Mouse (Mus musculus): Measurements from ENCODE around the gene Olfr678. TPM values are rescaled to one million over a fixed set of nuclear protein-coding genes. Genes with fewer than 3 reads are reported as not detected.
"Not testable (repeated sequence)": the region's sequence is repeated elsewhere in the genome, so short reads cannot be mapped to it uniquely, and the experiment has no call there.

The Olfr678 gene
- total RNA-seq (2014; fragmentation: Nextera tagmentation) = not detected in 2 replicates
- not detected in 2 replicates for total RNA-seq (2017)

DNA sequence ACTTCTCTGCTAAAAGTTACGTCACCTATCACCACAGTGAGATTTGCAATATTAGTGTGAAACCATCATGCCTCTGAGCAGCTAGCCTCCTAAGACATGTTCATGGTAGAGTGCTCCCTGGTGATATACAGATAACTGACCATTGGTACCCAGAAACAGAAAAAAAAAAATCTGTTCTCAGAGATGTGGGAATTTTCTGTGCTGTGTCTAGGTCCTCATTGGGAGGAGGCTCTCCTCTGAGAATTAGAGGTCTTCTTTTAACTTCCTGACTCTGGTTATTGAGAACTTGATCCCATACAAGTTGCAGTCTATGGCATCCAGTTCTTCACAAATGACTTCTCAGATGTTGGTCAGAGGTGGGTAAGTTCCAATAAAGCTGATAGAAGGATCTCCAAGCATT is at the start of gene Olfr678:
Olfr678 (plus strand) TSS at position 301 of the 400 bp plus-strand sequence.
- ATAC-seq (replicated peaks; ENCODE audit: poor library complexity, severe bottlenecking) = no peak

DNA sequence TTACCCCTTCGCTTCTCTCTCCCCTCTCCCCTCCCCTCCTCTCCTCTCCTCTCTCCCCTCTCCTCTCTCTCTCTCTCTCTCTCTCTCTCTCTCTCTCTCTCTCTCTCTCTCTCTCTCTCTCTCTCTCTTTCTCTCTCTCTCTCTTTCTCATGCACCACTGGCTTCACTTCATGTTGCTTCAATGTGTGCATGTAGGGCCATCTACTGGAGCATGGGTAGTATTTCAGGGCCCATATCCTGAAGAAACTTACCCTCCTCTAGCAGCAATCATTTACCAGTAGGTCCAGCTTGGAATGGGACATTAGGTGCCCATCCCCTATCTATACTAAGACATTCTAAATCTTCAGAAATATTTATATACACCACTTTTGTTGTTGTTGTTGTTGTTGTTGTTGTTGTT is 41.7 kb upstream of the Olfr678 start:
- no peak for ATAC-seq (replicated peaks; ENCODE audit: poor library complexity, severe bottlenecking)

DNA sequence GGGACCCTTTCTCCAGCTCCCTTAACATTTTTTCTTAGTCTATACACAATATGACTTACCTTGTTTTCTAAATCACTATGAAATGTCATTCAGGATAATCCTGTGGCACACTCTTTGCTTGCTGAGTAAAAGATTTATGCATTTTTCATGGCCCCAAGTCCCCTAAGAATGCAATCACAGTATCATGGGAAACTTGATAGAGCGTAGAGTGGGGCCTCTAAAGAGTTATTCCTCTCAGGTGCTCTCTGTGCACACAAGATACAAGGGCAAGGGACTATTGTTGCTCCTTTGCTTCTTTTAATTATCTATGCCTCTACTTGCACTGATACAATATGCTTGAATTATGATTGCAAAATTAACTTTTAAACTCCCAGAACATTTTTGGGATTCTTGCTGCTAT is 35.9 kb upstream of the Olfr678 start, which contains the start of gene Olfr675:
Olfr675 (minus strand) TSS at position 101 of the 400 bp plus-strand sequence.
- ATAC-seq (replicated peaks; ENCODE audit: poor library complexity, severe bottlenecking) = no peak

DNA sequence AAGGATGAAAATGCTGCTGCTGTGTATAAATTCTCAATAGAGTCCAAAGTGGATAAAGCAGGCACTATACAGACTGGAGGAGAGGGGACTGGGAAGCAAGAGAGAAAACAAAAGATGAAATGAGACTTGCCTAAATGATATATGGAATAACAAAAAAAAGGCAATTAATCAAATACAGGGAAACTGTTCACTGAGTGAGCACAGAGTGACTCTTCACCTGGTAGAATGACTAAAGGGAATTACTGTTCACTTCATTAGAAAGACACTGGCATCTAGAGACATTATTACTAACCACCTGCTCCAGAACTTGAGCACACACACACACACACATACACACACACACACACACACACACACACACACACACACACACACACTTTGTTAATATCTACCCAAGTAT is 31.9 kb upstream of the Olfr678 start, which contains the start of gene Olfr676:
Olfr676 (plus strand) TSS at position 301 of the 400 bp plus-strand sequence.
- ATAC-seq (replicated peaks; ENCODE audit: poor library complexity, severe bottlenecking) = no peak

DNA sequence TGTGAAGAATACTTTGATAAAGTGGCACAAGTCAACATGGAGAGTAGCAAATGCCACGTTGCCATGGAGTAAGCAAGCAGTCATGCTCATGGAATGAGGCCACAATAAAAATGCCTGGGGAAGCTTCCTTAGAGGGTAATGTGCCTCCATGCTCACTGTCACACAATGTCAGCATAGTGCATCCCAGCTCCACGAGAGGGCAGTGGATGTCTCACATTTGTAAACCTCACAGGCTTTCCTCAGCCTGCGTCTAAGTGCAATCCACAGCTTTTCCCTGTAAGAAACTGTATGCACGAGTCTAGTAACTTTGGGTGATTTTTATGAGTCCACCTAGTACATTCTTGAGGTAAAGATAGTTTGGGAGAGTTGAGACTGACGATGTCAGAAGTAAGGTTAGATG is 30.4 kb upstream of the Olfr678 start:
- not testable (repeated sequence) for ATAC-seq (replicated peaks; ENCODE audit: poor library complexity, severe bottlenecking)

DNA sequence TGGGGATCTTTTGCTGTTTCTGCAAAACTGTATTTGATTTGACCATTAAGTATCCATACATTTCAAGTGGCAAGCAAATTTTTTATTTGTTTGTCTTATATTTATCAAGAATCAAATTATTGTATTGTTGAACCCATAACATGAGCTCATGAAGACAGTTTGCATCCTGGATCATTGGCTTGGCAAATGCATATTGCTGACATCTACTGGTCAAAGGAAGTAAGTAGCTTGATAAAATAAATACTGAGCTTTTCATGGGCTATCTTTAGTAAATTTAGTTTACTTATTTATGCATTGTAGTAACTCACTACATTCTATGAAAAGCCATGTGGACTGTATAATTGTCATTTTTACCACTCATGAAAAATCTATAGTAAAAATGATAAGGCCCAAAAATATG is 5.3 kb upstream of the Olfr678 start:
- no peak for ATAC-seq (replicated peaks; ENCODE audit: poor library complexity, severe bottlenecking)

DNA sequence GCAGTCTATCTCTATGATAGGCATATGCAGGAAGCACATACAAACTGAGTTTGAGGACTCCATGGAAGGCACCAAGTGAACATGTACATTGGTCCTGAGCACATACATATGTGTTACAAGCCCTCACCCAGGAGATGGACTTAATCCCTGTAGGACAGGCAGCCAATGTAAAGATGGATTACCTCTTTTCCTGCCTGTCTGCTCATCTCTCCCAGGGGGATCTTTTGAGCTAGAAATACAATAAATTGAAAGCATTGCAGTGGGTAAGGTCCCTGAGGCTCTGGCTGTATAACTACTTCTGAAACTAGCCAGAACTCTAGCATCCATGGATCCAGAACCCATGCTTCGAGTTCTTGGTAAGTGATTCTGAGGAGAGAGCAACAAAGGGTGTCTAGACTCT is 16.6 kb downstream of the Olfr678 start, which contains the start of gene Olfr679:
Olfr679 (plus strand) TSS at position 301 of the 400 bp plus-strand sequence.
- no peak for ATAC-seq (replicated peaks; ENCODE audit: poor library complexity, severe bottlenecking)

DNA sequence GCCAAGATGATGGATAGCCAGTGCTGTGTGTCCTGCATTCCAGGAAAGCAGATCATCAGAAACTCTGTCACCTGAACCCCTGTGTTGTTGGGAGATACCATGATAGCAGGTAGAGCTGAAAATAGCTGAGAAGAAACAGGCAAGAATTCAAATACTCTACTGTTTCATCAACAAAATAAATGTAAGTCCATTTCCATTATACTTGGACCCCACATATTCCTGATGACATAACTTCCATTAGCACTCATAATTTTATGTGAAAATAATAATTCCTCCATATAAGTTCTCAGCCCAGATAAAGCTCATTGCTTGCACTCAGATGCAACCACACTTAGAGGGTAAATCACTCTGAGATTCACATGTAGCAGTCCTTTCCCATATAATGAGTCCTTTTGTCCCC is 28.4 kb downstream of the Olfr678 start, which contains the start of gene Olfr680-ps1:
Olfr680-ps1 (minus strand) TSS at position 101 of the 400 bp plus-strand sequence.
- ATAC-seq (replicated peaks; ENCODE audit: poor library complexity, severe bottlenecking) = not testable (repeated sequence)

DNA sequence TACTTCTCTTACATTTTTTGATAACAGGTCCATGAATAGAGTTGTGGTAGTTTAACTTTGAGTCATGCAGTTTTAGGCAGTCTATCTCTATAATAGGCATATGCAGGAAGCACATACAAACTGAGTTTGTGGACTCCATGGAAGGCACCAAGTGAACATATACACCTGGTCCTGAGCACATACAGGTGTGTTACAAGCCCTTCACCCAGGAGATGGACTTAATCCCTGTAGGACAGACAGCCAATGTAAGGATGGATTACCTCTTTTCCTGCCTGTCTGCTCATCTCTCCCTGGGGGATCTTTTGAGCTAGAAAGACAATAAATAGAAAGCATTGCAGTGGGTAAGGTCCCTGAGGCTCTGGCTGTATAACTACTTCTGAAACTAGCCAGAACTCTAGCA is 52.3 kb downstream of the Olfr678 start, which contains the start of gene Olfr681:
Olfr681 (plus strand) TSS at position 301 of the 400 bp plus-strand sequence.
- no peak for ATAC-seq (replicated peaks; ENCODE audit: poor library complexity, severe bottlenecking)

Other genes starting within 250 kb of the Olfr678 start
- gene Usp17lb, start 221.9 kb upstream of the Olfr678 start, total RNA-seq (2014; fragmentation: Nextera tagmentation) = not detected in 2 replicates
- not detected in 2 replicates for gene Usp17lb, start 221.9 kb upstream of the Olfr678 start, total RNA-seq (2017)
- gene Usp17la, start 207.5 kb upstream of the Olfr678 start, total RNA-seq (2014; fragmentation: Nextera tagmentation) = not detected in 2 replicates
- not detected in 2 replicates for gene Usp17la, start 207.5 kb upstream of the Olfr678 start, total RNA-seq (2017)
- not detected in 2 replicates for gene Olfr665, start 186.4 kb upstream of the Olfr678 start, total RNA-seq (2014; fragmentation: Nextera tagmentation)
- not detected in 2 replicates for gene Olfr665, start 186.4 kb upstream of the Olfr678 start, total RNA-seq (2017)
- gene Olfr666, start 168.5 kb upstream of the Olfr678 start, total RNA-seq (2014; fragmentation: Nextera tagmentation) = not detected in 2 replicates
- not detected in 2 replicates for gene Olfr666, start 168.5 kb upstream of the Olfr678 start, total RNA-seq (2017)
- not detected in 2 replicates for gene Olfr667, start 143.0 kb upstream of the Olfr678 start, total RNA-seq (2014; fragmentation: Nextera tagmentation)
- gene Olfr667, start 143.0 kb upstream of the Olfr678 start, total RNA-seq (2017) = not detected in 2 replicates
- gene Olfr668, start 136.4 kb upstream of the Olfr678 start, total RNA-seq (2014; fragmentation: Nextera tagmentation) = not detected in 2 replicates
- not detected in 2 replicates for gene Olfr668, start 136.4 kb upstream of the Olfr678 start, total RNA-seq (2017)
- not detected in 2 replicates for gene Olfr669, start 130.2 kb upstream of the Olfr678 start, total RNA-seq (2014; fragmentation: Nextera tagmentation)
- not detected in 2 replicates for gene Olfr669, start 130.2 kb upstream of the Olfr678 start, total RNA-seq (2017)
- gene Olfr670, start 101.9 kb upstream of the Olfr678 start, total RNA-seq (2014; fragmentation: Nextera tagmentation) = not detected in 2 replicates
- not detected in 2 replicates for gene Olfr670, start 101.9 kb upstream of the Olfr678 start, total RNA-seq (2017)
- not detected in 2 replicates for gene Olfr671, start 85.3 kb upstream of the Olfr678 start, total RNA-seq (2014; fragmentation: Nextera tagmentation)
- not detected in 2 replicates for gene Olfr671, start 85.3 kb upstream of the Olfr678 start, total RNA-seq (2017)
- not detected in 2 replicates for gene Olfr672, start 62.4 kb upstream of the Olfr678 start, total RNA-seq (2014; fragmentation: Nextera tagmentation)
- gene Olfr672, start 62.4 kb upstream of the Olfr678 start, total RNA-seq (2017) = not detected in 2 replicates
- gene Olfr675, start 36.0 kb upstream of the Olfr678 start, total RNA-seq (2014; fragmentation: Nextera tagmentation) = not detected in 2 replicates
- gene Olfr675, start 36.0 kb upstream of the Olfr678 start, total RNA-seq (2017) = not detected in 2 replicates
- not detected in 2 replicates for gene Olfr676, start 31.8 kb upstream of the Olfr678 start, total RNA-seq (2014; fragmentation: Nextera tagmentation)
- gene Olfr676, start 31.8 kb upstream of the Olfr678 start, total RNA-seq (2017) = not detected in 2 replicates
- not detected in 2 replicates for gene Olfr677, start 13.1 kb upstream of the Olfr678 start, total RNA-seq (2014; fragmentation: Nextera tagmentation)
- gene Olfr677, start 13.1 kb upstream of the Olfr678 start, total RNA-seq (2017) = not detected in 2 replicates
- gene Olfr679, start 16.7 kb downstream of the Olfr678 start, total RNA-seq (2014; fragmentation: Nextera tagmentation) = not detected in 2 replicates
- not detected in 2 replicates for gene Olfr679, start 16.7 kb downstream of the Olfr678 start, total RNA-seq (2017)
- gene Olfr680-ps1, start 28.3 kb downstream of the Olfr678 start, total RNA-seq (2014; fragmentation: Nextera tagmentation) = not detected in 2 replicates
- not detected in 2 replicates for gene Olfr680-ps1, start 28.3 kb downstream of the Olfr678 start, total RNA-seq (2017)
- not detected in 2 replicates for gene Olfr681, start 52.4 kb downstream of the Olfr678 start, total RNA-seq (2014; fragmentation: Nextera tagmentation)
- gene Olfr681, start 52.4 kb downstream of the Olfr678 start, total RNA-seq (2017) = not detected in 2 replicates
- not detected in 2 replicates for gene Olfr683, start 82.5 kb downstream of the Olfr678 start, total RNA-seq (2014; fragmentation: Nextera tagmentation)
- gene Olfr683, start 82.5 kb downstream of the Olfr678 start, total RNA-seq (2017) = not detected in 2 replicates
- gene Olfr684, start 99.2 kb downstream of the Olfr678 start, total RNA-seq (2014; fragmentation: Nextera tagmentation) = not detected in 2 replicates
- not detected in 2 replicates for gene Olfr684, start 99.2 kb downstream of the Olfr678 start, total RNA-seq (2017)
- not detected in 2 replicates for gene Olfr685, start 121.5 kb downstream of the Olfr678 start, total RNA-seq (2014; fragmentation: Nextera tagmentation)
- not detected in 2 replicates for gene Olfr685, start 121.5 kb downstream of the Olfr678 start, total RNA-seq (2017)
- not detected in 2 replicates for gene Olfr686, start 143.0 kb downstream of the Olfr678 start, total RNA-seq (2014; fragmentation: Nextera tagmentation)
- gene Olfr686, start 143.0 kb downstream of the Olfr678 start, total RNA-seq (2017) = not detected in 2 replicates
- not detected in 2 replicates for gene Olfr688, start 223.6 kb downstream of the Olfr678 start, total RNA-seq (2014; fragmentation: Nextera tagmentation)
- gene Olfr688, start 223.6 kb downstream of the Olfr678 start, total RNA-seq (2017) = not detected in 2 replicates
- not detected in 2 replicates for gene Olfr689, start 246.7 kb downstream of the Olfr678 start, total RNA-seq (2014; fragmentation: Nextera tagmentation)
- gene Olfr689, start 246.7 kb downstream of the Olfr678 start, total RNA-seq (2017) = not detected in 2 replicates

Data from granulocyte monocyte progenitor cell, adult 5-6 weeks (primary cell).